Mouse (Mus musculus): ENCODE measurements around the gene Fras1. TPM values are rescaled to one million over a fixed set of nuclear protein-coding genes. Genes with fewer than 3 reads are reported as not detected.

The Fras1 gene
- polyA plus RNA-seq, 1 experiment from 2014 or later: 12.1 TPM

DNA sequence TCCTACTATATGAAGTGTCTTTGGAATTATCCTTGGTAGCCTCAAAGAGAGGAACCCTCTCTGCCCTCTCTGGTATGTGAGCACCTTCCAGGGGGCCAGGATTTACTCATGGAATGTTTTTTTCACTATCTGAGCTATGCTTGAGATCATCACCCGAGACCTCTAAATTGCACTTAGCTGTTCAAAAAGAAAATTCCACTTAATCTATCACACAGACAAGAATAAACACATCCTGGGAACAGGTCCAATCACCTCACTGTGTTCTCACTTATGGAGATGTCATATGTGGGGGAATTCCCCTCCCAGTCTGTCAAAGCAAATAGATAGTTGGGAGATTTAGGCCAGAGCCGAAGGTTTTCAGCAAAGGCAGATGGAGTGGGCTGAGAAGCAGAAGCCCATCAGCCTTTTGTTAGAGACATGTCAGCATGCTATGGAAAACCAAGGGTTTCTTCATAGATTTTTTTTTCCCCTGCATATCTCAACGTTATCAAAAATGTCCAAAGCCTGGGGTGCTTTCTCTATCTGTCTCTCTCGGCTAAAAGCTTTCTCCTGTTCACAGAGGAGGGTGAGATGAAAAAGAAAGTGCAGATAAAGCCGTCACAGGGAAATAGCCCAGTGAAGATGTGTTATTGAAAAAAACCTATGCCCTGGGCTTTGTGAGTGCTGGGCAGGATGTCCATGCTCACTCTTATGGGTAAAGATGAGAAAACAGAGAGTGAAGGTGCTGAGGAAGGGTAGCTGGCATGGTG lies 249.0 kb downstream of the Fras1 start:
- peak overlapping the region; percentile 73 for H3K27ac ChIP-seq
- peak; percentile 71 for ATAC-seq (replicated peaks; ENCODE audit: insufficient number of reproducible peaks, insufficient read depth, low FRiP score, low read depth)
- no peaks in the 10 kb centered on the region for H3K9me3 ChIP-seq (replicated peaks)
- no peaks in the 10 kb centered on the region for H3K36me3 ChIP-seq
- H3K4me3 ChIP-seq: no peak overlapping the region
- WGBS: 16% methylated on average over 5 of the region's 5 CpGs
- H3K27me3 ChIP-seq: no peaks in the 10 kb centered on the region
- H3K4me2 ChIP-seq: peak overlapping the region; percentile 6; the same call in 1 of the 2 replicates
- no peak overlapping the region for H3K9ac ChIP-seq
- peaks cover 35% of the 10 kb centered on the region for H3K4me1 ChIP-seq (replicated peaks)

DNA sequence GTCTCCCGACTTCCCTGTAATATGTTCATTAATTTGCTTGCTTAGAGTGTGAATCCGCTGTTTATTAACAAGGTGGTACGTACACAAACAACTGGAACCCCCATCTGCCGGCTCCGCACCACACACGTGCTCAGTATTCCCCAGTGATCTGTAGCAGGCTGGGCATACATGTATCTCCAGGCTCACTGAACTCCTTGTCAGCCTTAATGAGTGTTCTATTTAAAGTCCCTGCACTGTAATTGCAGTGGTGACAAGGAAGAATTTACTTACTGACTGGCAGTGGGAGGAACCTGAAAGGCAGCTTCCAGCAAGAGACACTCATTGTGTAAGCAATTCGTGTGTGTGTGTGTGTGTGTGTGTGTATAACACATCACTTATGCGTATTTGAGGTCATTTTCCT lies 256.1 kb downstream of the Fras1 start:
- ATAC-seq (replicated peaks; ENCODE audit: insufficient number of reproducible peaks, insufficient read depth, low FRiP score, low read depth): peak; percentile 84; the same call in 1 of the 2 replicates
- Histone ChIP-seq H3K36me3 (no peaks in the 10 kb centered on the region), H3K27ac (peak overlapping the region; percentile 81), H3K9ac (no peak overlapping the region), H3K9me3 (replicated peaks) (no peaks in the 10 kb centered on the region), H3K27me3 (no peaks in the 10 kb centered on the region), H3K4me1 (replicated peaks) (peaks cover 12% of the 10 kb centered on the region), H3K4me2 (peak overlapping the region; percentile 55), H3K4me3 (peak overlapping the region; percentile 24)
- 42% methylated on average over 8 of the region's 8 CpGs for WGBS

DNA sequence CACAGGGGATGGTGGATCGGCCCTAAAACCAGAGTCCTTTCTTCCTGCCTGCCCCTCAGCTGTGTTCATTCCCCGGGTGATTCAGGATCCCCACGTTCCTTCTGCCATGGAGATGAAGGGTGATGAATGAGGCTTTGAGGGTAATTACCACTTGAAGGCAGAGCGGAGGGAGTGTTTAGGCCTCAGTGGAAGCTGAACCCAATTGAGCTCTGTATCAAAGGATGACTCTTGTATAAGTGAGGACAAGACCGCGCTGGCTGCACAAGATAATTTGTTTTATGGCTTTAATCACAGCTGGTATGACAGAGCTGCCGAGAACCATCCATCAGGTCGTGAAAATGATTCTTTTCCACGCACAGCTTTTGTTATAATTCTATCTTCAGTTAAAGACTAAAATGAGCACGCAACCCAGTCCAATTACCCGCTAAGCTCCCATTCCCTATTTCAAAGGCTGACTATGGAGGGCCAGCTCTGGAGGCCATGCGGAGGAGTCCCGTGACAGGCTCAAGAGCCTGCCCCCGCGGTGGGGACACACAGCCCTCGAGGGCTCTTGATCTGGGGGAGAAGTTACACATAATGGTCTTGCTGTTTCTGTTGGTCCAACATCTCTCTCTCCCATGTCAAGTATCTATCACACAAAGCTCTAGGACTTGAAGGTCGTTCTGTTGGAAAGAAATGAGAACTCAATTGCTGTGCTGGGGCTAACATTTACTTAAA lies 261.5 kb downstream of the Fras1 start:
- Histone ChIP-seq H3K4me1 (replicated peaks) (peaks cover 3% of the 10 kb centered on the region; the same call in 1 of the 2 replicates), H3K9me3 (replicated peaks) (no peaks in the 10 kb centered on the region), H3K4me2 (no peak overlapping the region), H3K27me3 (no peaks in the 10 kb centered on the region), H3K4me3 (no peak overlapping the region), H3K9ac (no peak overlapping the region), H3K27ac (no peak overlapping the region), H3K36me3 (no peaks in the 10 kb centered on the region)
- WGBS: 80% methylated on average over 17 of the region's 17 CpGs
- ATAC-seq (replicated peaks; ENCODE audit: insufficient number of reproducible peaks, insufficient read depth, low FRiP score, low read depth): no peak

DNA sequence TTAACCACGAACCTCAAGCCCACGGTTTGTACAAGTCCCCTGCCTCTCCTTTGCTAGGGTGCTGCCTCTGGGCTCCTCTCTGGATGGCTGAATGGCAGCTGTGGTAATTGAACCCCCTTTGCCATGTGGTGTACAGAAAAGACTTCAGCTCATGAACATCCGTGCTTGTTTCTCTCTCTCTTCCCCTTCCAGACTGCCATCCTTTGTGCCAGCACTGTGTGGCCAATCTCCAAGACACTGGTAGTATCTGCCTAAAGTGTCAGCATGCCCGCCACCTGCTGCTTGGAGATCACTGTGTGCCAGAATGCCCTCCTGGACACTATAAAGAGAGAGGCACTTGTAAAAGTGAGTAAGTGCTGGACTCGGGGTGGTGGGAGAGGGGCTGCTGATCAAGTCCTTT lies 262.1 kb downstream of the Fras1 start:
- Histone ChIP-seq H3K4me3 (no peak overlapping the region), H3K27ac (no peak overlapping the region), H3K9ac (no peak overlapping the region), H3K9me3 (replicated peaks) (no peaks in the 10 kb centered on the region), H3K4me1 (replicated peaks) (no peaks in the 10 kb centered on the region), H3K36me3 (no peaks in the 10 kb centered on the region), H3K4me2 (no peak overlapping the region), H3K27me3 (no peaks in the 10 kb centered on the region)
- no peak for ATAC-seq (replicated peaks; ENCODE audit: insufficient number of reproducible peaks, insufficient read depth, low FRiP score, low read depth)
- 84% methylated on average over 5 of the region's 5 CpGs for WGBS

DNA sequence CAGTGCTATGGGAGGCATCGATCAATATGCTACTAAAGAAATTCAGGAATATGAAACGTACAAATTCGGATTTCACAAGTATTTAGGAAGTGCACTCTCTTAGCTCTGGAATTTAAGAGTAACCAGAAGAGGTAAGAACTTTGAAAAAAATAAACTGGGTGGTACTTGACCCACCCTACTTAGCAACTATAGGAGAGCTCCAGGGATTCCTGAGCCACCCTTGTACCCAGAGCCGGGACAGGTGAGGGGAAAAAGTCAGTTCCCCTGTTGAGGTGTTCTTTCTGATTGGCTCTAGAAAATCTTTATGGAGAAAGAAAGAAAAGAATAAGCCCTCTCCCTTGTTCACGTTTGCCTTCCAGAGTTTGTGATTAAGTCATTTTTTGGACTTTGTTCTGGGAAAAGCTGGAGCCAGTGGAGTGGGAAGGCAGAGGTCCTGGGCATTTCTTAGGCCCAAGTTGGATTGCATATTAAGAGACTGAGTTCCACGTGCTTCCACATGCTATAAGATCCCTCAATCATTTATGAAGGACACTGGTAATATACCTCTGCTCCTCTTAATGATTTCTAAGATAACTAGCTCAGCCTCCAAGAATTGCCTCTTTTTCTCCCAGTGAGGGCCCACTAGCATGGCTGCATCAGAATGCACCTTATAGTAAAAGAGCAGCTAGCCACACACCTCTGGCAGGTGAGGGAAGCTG lies 265.6 kb downstream of the Fras1 start:
- Histone ChIP-seq H3K36me3 (no peaks in the 10 kb centered on the region), H3K4me2 (no peak overlapping the region), H3K4me1 (replicated peaks) (no peaks in the 10 kb centered on the region), H3K27me3 (no peaks in the 10 kb centered on the region), H3K27ac (no peak overlapping the region), H3K4me3 (no peak overlapping the region), H3K9me3 (replicated peaks) (no peaks in the 10 kb centered on the region), H3K9ac (no peak overlapping the region)
- no peak for ATAC-seq (replicated peaks; ENCODE audit: insufficient number of reproducible peaks, insufficient read depth, low FRiP score, low read depth)
- WGBS: 86% methylated on average over 6 of the region's 6 CpGs

DNA sequence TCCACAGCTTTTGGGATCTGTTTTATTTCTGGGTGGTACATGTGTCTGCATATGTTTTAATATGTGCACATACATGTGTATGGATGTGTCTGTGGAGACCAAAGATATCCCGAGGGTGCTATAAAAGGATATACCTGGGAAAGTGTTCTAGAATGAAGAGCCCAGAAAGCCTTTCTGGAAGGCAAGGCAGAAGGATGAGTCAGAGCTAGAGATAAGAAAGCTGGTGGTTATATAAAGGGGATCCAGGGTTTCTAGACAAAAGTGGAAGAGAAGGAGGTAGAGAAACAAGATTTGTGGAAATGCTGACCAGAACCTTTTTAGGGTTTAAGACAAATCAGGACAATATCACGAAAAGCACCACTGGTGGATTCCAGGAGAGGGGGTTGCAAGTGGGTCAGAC lies 267.5 kb downstream of the Fras1 start:
- Histone ChIP-seq H3K4me2 (no peak overlapping the region), H3K9me3 (replicated peaks) (no peaks in the 10 kb centered on the region), H3K27me3 (no peaks in the 10 kb centered on the region), H3K9ac (no peak overlapping the region), H3K4me1 (replicated peaks) (no peaks in the 10 kb centered on the region), H3K36me3 (peaks cover 3% of the 10 kb centered on the region; the same call in 1 of the 2 replicates), H3K4me3 (no peak overlapping the region), H3K27ac (no peak overlapping the region)
- ATAC-seq (replicated peaks; ENCODE audit: insufficient number of reproducible peaks, insufficient read depth, low FRiP score, low read depth): no peak
- WGBS: 72% methylated on average over 2 of the region's 2 CpGs

DNA sequence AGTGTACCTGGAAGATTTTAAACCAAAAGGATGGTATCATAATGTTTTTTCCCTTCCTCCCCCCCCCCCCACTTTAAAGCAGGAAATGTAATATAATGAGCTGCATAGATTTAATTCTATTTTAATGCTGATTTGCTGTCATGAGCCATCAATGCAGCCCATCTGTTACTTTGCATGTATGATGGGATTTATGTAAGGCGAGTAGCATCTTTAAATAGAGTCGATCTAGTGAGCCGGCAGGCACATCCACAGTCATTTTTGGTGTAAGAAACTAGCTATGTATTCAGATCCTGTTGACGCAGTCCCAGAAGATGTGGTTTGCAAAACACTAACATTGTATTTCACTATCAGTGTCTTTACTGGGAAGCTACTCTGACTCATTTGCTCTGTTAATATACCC lies 301.9 kb downstream of the Fras1 start:
- Histone ChIP-seq H3K27me3 (no peaks in the 10 kb centered on the region), H3K36me3 (no peaks in the 10 kb centered on the region), H3K27ac (no peak overlapping the region), H3K4me2 (no peak overlapping the region), H3K4me1 (replicated peaks) (no peaks in the 10 kb centered on the region), H3K4me3 (no peak overlapping the region), H3K9me3 (replicated peaks) (no peaks in the 10 kb centered on the region), H3K9ac (no peak overlapping the region)
- ATAC-seq (replicated peaks; ENCODE audit: insufficient number of reproducible peaks, insufficient read depth, low FRiP score, low read depth): no peak
- WGBS: 90% methylated on average over 4 of the region's 4 CpGs

DNA sequence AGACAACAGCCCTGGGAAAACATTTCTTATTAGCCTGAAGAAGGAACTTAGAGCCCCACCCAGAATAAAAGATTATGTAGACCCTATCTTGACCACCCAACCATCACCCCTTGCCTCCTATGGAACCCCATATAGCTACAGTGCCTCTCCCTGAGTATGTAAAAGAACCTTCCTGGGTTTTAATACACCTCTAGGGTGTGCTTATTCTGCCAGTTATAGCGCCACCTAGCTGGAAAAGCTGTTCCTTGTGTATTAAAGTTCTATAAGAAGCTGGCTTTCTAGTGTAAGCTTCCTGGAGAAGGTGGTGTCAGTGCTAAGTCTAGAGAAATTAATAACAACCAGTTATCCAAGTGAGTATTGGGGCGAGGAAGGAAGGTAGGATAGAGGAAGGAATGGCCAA lies 303.7 kb downstream of the Fras1 start:
- Histone ChIP-seq H3K9me3 (replicated peaks) (no peaks in the 10 kb centered on the region), H3K27ac (no peak overlapping the region), H3K27me3 (no peaks in the 10 kb centered on the region), H3K9ac (no peak overlapping the region), H3K4me3 (no peak overlapping the region), H3K4me2 (no peak overlapping the region), H3K36me3 (no peaks in the 10 kb centered on the region), H3K4me1 (replicated peaks) (peaks cover 4% of the 10 kb centered on the region)
- 32% methylated on average over 2 of the region's 2 CpGs for WGBS
- no peak for ATAC-seq (replicated peaks; ENCODE audit: insufficient number of reproducible peaks, insufficient read depth, low FRiP score, low read depth)

DNA sequence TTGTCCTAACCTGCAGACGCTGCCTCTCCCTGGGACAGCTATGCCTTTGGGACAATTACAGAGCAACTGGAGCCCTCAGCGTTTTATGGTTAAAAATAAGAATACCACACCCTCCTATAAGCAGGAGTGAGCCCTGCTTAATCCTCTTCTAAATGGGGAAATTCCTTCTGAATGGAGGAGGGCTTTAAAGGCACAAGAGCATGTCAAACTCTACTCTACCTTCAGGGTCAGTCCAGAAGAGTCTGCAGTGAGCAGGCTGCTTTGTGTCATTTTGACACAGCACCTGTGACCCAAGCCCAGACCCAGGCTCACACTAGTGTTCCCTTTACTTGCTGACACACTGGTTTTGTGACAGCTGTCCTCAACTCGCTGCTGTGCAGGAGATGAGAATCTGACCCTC lies 307.3 kb downstream of the Fras1 start:
- 45% methylated on average over 3 of the region's 3 CpGs for WGBS
- H3K27me3 ChIP-seq: no peaks in the 10 kb centered on the region
- no peak for ATAC-seq (replicated peaks; ENCODE audit: insufficient number of reproducible peaks, insufficient read depth, low FRiP score, low read depth)

DNA sequence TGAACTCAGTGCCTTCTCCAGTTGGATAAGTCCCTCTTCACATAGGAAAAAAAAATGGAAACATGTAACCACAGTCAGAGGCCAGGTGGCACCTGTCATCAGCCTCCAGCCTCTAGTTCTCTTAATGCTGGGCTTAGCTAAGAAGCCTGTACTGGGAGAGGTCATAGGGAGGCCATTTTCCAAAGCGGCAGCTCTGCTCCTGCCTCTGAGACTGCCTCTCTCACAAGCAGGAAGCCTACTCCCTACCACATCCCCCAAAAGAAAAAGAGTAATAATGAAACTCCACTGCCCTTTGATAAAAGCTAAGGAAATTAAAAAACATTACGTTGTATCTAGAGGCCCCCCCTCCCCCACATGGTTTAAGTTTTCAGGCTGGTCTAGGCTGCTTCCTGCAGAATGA lies 309.0 kb downstream of the Fras1 start:
- Histone ChIP-seq H3K36me3 (peaks cover 3% of the 10 kb centered on the region; the same call in 1 of the 2 replicates), H3K27ac (no peak overlapping the region), H3K4me2 (no peak overlapping the region), H3K4me1 (replicated peaks) (peaks cover 4% of the 10 kb centered on the region), H3K9ac (no peak overlapping the region), H3K4me3 (no peak overlapping the region), H3K27me3 (no peaks in the 10 kb centered on the region), H3K9me3 (replicated peaks) (no peaks in the 10 kb centered on the region)
- no peak for ATAC-seq (replicated peaks; ENCODE audit: insufficient number of reproducible peaks, insufficient read depth, low FRiP score, low read depth)
- 60% methylated on average over 2 of the region's 2 CpGs for WGBS

More for the DNA sequence above, 307.3 kb downstream of the Fras1 start:
- H3K4me2 ChIP-seq: no peak overlapping the region
- no peaks in the 10 kb centered on the region for H3K9me3 ChIP-seq (replicated peaks)
- H3K4me1 ChIP-seq (replicated peaks): peaks cover 4% of the 10 kb centered on the region
- H3K4me3 ChIP-seq: no peak overlapping the region
- H3K27ac ChIP-seq: no peak overlapping the region
- H3K36me3 ChIP-seq: no peaks in the 10 kb centered on the region
- H3K9ac ChIP-seq: no peak overlapping the region

DNA sequence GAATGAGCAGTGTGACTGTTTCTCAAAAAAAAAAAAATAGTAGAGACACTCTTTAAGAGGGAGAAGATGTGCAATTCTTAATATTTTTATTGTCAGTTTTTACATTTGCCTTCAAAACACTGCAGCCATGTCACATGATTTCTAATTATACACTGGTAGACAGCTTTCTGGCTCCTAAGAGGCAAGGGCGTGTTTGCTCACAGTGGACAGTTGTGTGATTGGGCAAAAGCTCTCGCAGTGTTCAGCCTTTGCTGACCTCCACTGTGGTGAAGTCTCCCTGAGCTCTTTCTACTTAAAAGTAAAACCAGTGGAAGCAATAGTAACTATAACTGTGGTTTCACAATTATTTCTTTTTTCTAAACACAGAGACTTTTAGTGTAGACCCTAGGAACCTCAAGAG lies 315.1 kb downstream of the Fras1 start:
- H3K27me3 ChIP-seq: no peaks in the 10 kb centered on the region
- no peak overlapping the region for H3K4me2 ChIP-seq
- 53% methylated on average over 2 of the region's 2 CpGs for whole genome bisulfite sequencing
- H3K4me1 ChIP-seq (replicated peaks): no peaks in the 10 kb centered on the region; the same call in 1 of the 2 replicates
- H3K4me3 ChIP-seq: no peak overlapping the region
- H3K9me3 ChIP-seq (replicated peaks): no peaks in the 10 kb centered on the region
- no peak overlapping the region for H3K27ac ChIP-seq
- H3K36me3 ChIP-seq: peaks cover 3% of the 10 kb centered on the region; the same call in 1 of the 2 replicates
- no peak for ATAC-seq (replicated peaks; ENCODE audit: insufficient number of reproducible peaks, insufficient read depth, low FRiP score, low read depth)
- H3K9ac ChIP-seq: no peak overlapping the region

Data from heart, embryonic 15.5 days (tissue).